Mouse (Mus musculus) mesoderm, embryonic 11.5 days (tissue): Measurements from ENCODE around the gene Prkar1a.

Experiments
- DNase-seq: peaks from one replicate; pipeline ENCODE4 v3.0.0-alpha.2; 2012; ENCODE audit warnings: low read depth, low spot score

Prkar1a gene

GRCm38 (mm10) chr11:109705336-109706054 is 56.3 kb downstream of the Prkar1a start:
- no peak for DNase-seq

- DNase-seq, result no peak
These were observed 56.8 kb downstream of the Prkar1a start for GRCm38 (mm10) chr11:109706055-109706412.

GRCm38 (mm10) chr11:109706586-109706985 is 57.4 kb downstream of the Prkar1a start:
- DNase-seq, result no peak

- DNase-seq, result no peak
These were observed 58.2 kb downstream of the Prkar1a start for GRCm38 (mm10) chr11:109707442-109707841.

GRCm38 (mm10) chr11:109708786-109709185 is 59.6 kb downstream of the Prkar1a start:
- DNase-seq, result no peak

GRCm38 (mm10) chr11:109709501-109709900 is 60.3 kb downstream of the Prkar1a start:
- no peak for DNase-seq

- no peak for DNase-seq
These were observed 65.4 kb downstream of the Prkar1a start for GRCm38 (mm10) chr11:109714341-109715247.

GRCm38 (mm10) chr11:109715311-109715781 is 66.1 kb downstream of the Prkar1a start:
- DNase-seq, result peak; percentile 49

- no peak for DNase-seq
These were observed 67.8 kb downstream of the Prkar1a start for GRCm38 (mm10) chr11:109716981-109717380.

- DNase-seq, result no peak
These were observed 68.2 kb downstream of the Prkar1a start for GRCm38 (mm10) chr11:109717448-109717847.

GRCm38 (mm10) chr11:109717966-109718895 is 69.0 kb downstream of the Prkar1a start:
- DNase-seq, result no peak
